Mouse (Mus musculus) adrenal gland, postnatal 4 days (tissue): ENCODE data around the gene Slc25a51. TPM values are rescaled to one million over a fixed set of nuclear protein-coding genes. Genes with fewer than 3 reads are reported as not detected.

ENCODE experiments used
- DNase-seq, 2 experiments: peaks; one replicate each; pipeline ENCODE4 v3.0.0; 2021 to 2022; ENCODE audit warnings: low spot score in 2 of 2, mixed read lengths in 2 of 2
- total RNA-seq, 2 experiments: library from RNA; stranded (reverse); gene quantifications; 2 replicates each; pipeline ENCODE4 v1.2.3; 2021

Slc25a51 gene
- total RNA-seq, 2 experiments from 2014 or later = 242 to 245 TPM

DNA sequence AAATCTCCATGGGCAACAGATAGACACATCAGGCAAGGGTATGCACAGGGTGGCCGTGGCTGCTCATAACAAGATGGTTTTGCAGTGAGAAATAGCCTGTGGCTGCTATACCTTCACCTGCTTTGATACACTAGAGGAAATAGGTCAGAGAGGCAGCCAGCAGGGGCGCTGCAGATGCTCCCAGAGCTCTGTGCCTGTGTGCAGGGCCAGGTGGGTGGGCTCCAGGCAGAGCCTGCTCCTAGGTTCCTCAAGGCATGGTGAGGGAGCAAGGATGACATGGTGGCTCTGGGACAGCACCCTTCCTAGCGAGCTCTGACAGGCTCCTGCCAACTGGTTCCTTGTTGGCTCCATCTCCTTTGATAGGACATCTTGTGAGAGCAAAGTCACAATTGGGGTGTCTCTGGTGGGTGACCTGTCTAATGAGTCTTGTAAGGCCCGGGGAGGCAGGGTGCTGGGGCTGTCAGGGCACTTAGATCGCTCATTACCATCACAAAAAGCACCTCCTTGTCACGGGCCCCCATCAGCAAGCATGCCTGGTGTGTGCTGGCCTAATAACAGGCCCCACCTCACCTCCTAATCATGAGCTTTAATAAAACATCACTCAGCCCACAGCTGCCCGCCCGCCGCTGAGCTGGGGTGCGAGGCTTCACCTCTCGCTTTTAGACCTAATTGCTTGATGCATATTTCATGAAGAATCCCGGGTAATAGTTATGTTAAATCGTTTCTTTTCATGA lies 18.3 kb upstream of the Slc25a51 start:
- DNase-seq = no peak

GRCm38 (mm10) chr4:45423406-45423805 lies 14.8 kb upstream of the Slc25a51 start:
- DNase-seq = no peak

GRCm38 (mm10) chr4:45422640-45423039 lies 14.1 kb upstream of the Slc25a51 start:
- no peak for DNase-seq

GRCm38 (mm10) chr4:45421519-45422260 lies 13.1 kb upstream of the Slc25a51 start:
- no peak for DNase-seq

- DNase-seq = no peak
Observed at GRCm38 (mm10) chr4:45420733-45421132, 12.2 kb upstream of the Slc25a51 start.

DNA sequence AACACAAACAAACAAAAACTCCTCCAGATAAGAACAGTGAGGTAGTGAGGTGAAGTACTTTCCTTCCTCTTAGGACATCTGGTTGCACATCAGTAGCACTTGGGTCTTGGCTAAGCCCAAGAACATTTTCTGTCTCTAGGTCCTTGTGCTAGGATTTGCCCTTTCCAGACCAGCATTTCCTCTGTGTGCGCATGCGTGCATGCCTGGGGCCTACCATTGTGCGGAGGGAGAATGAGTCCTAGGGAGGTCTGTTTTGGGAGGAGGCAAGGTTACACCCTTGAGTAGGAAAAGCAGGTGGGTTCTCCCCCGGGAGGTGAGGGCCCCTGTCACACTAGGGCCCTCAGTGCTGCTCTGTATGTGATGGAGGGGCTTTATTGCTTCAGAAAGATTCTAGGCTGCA lies 10.5 kb upstream of the Slc25a51 start:
- no peak for DNase-seq

DNA sequence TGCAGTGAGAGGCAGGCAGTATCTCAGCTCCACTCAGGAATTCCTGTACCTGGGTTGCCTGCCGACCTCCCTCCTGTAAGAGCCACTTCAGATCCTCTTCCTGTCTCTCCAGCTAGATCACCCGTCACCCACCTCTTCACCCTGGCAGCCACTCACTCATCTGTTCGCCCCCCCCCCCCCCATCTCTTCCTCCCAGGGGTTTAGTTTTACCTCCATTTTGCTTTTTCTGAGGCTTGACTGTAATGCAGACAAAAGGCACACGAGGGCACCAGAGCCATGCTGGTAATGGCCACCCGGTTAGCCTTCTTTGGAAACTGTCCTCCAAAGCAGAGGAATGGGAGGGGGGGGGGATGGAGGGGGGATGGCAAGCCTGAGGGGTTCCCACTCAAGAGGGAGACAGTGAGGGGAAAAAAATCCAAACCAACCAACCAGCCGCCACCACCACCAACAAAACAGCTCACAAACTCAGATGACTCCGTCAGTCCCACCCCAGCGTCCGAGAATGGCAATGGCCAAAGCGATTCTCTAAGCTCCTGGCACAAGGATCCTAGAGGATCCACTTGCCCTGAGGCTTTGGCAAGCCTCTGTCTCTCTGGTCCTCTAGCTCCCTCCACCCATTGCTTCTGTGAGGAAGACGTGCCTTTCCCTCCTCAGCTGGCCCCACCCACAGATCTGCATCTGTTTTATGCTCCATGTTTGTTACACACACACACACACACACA lies 9.8 kb upstream of the Slc25a51 start:
- no peak for DNase-seq

- no peak for DNase-seq
Observed at GRCm38 (mm10) chr4:45416314-45416713, 7.7 kb upstream of the Slc25a51 start.

- no peak for DNase-seq
Observed at GRCm38 (mm10) chr4:45413674-45414338, 5.2 kb upstream of the Slc25a51 start.

- no peak for DNase-seq
Observed at GRCm38 (mm10) chr4:45412433-45413192, 4.0 kb upstream of the Slc25a51 start.

GRCm38 (mm10) chr4:45411181-45411790 lies 2.7 kb upstream of the Slc25a51 start:
- no peak for DNase-seq

- no peak for DNase-seq
Observed at GRCm38 (mm10) chr4:45409270-45409669, 704 bp upstream of the Slc25a51 start.

GRCm38 (mm10) chr4:45407703-45408334 lies 747 bp downstream of the Slc25a51 start:
- DNase-seq = no peak

GRCm38 (mm10) chr4:45407001-45407702 lies 1.4 kb downstream of the Slc25a51 start:
- no peak for DNase-seq

GRCm38 (mm10) chr4:45406397-45406796 lies 2.2 kb downstream of the Slc25a51 start:
- no peak for DNase-seq

DNA sequence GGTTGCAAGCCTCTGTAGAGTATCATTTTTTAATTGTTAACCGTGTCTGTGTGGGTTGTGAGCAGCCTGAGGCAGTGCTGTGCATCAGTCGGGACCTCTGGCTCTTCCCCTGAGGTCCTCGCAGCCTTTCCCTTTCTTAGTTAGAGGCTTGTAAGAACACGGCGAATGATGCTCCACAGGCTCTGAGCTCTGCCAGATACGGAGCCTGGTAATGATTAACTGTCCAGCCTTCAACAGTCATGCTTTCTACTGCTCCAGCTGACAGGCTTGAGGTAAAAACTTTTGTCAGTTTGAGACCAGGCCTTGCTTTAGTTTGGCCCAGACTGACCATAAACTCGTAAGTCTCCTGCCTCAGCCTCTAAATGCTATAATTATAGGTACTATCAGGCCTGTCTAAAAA lies 3.3 kb downstream of the Slc25a51 start:
- no peak for DNase-seq

DNA sequence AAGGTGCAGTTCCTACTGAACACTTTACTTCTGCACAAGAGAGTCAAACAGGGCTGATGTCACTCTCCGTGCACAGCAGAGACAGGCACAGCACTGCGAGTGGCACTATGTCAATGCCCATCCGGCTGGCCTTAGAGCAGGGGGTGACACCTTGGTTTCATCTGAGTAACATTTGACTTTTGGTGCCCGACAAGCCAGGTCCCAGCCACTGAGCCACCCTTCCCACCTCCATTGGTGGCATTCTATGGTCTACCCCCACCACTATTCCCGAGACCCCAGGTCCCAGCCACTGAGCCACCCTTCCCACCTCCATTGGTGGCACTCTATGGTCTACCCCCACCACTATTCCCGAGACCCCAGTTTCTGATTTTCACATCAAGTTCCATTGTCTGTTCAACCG lies 4.5 kb downstream of the Slc25a51 start:
- no peak for DNase-seq

DNA sequence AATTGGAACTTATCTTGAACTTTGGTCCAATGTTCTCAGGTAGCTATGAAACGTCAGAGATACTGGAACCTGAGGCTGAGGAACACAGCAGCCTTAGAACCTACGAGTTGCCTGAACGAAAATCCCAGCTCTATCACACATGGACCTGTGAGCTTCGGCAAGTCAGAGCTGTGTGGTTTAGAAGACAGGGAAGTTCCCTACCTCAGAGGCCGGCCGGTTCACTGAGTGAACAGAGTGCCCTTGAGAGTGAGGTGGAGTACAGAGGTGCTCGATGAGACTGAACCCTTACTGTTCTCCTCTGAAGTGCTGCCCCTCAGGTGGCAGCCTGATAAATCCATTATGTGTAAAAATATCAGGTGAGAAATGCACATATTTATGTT lies 5.1 kb downstream of the Slc25a51 start:
- no peak for DNase-seq

DNA sequence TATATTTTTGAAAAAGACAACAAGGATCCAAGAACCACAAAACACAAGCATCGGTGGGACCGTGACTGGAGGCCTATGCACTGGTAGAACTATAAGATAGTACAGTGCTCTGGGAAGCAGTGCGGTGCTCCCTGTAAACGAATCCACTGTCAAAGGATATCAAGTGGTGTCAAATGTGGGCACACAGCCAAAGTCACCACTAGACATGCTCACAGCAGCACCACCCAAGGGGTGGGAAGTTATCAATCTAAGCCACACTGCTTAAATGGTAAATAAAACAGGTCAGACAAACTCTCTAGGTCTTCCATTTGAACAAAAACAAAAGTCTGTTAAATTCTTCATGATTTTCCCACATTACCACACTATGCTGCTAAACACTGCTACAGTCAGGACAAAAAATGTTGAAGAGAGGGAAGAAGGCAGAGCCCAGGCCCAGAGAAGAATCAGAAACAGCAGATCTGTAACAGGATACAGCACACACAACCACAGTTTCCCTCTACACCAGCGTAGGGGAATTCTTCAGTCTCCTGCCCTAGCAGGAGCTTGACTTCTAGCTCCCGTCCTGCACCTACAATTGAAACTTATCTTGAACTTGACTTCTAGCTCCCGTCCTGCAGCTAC lies 5.6 kb downstream of the Slc25a51 start:
- no peak for DNase-seq
